Mouse (Mus musculus): Measurements from ENCODE around the gene Numa1.
"Not testable (repeated sequence)": the region's sequence is repeated elsewhere in the genome, so short reads cannot be mapped to it uniquely, and the experiment has no call there.

Numa1 gene

DNA sequence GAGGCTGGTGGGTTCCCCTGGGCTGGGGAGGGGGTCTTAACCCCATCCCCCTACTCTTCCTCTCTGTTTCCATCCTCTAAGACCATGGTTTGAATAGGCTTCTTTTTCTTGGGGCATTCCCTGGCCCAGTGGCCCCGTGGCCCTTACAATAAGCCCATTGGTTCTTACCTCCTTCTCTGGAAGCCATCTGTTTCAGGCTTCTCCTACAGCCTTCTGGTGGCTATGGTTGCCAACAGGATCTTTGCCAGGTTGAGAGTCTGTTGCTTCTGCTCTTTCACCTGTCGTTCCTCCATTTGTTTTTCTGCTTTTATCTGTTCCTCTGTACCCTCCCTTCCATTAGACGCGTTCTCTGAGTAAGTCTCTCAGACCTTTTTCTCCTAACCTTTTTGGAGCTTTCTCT is 3.7 kb downstream of the Numa1 start:
- no peak for DNase-seq

DNA sequence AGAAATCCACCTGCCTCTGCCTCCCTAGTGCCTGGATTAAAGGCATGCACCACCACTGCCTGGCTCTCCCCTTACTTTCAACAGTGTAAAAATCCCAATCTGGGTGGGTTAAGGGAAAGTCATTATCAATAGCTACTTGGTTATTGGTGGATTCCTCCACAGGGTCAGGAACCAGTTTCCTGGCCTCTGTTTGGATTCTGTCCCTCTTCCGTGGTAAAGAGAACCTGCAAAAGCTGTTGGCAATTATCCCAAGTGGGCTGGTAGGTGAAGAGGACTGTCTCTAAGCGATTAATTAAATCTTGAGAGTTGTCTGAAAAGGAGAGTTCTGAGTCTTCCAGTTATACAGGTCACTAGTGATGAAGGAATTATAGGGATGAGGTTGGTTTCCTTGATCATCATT is 4.4 kb downstream of the Numa1 start:
- no peak for DNase-seq

DNA sequence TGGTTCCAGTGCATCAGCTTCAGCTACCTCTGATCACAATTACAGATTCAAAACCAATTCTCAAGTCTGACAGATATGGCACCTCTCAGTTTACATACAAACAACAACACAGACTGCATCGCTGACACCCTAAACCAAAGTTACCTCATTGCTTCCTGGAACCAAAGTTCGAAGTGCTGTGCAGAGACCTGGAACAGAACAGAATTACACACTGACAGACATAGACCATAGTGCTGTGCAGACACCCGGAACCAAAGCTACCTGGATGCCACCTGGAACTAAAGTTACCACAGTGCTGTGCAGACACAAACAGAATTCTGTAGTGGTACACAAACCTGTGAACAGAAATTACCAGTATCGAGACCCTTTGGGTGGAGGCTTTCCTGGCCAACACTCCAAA is 5.8 kb downstream of the Numa1 start:
- peak; percentile 47 for DNase-seq

DNA sequence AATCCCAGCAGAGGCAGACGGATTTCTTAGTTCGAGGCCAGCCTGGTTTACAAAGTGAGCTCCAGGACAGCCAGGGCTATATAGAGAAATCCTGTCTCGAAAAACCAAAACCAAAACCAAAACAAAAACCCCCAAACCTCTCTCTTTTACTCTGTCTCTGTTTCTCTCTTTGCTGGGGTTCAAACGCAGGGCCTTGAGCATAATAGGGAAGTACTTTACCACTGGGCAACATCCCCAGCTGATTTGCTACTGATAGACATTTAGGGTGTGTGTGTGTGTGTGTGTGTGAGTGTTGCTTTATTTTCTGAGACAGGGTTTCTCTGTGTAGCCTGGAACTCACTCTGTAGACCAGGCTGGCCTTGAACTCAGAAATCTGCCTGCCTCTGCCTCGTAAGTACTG is 15.1 kb downstream of the Numa1 start:
- not testable (repeated sequence) for DNase-seq

DNA sequence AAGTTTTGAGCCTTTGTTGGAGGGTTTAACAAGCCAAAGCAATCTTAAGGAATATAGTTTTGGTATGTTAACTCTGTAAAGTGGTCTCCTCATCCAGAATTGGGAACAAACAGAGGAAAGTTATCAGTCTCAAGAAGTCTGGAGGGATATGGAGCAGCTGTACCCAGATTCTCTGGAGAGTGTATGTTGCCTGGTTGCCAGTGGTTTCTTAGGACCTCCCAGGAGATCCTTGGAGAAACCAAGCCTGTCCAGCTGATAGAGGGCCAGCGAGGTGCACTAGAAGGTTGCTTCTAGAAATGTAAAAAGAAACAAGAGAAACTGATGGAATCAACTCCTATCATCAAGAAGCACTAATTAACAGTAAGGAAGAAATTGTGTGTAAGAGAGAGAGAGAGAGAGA is 17.7 kb downstream of the Numa1 start:
- DNase-seq = no peak

DNA sequence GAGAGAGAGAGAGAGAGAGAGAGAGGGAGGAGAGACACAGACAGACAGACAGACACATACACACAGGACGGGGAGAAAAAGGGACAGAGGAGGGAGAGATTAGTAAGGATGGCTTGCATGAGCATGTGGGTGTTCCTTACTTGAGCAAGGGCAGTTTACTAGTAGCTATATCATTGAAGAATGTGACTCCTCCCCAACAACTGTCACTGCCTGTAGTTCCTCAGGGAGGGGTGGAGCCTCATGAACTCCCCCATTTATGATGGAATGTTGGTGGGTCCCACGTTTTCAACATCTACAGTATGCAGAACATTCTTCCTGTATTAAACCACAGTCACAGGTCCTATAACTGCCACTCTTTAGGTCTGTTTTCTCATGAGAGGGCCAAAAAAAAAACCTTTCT is 18.2 kb downstream of the Numa1 start:
- DNase-seq = no peak

DNA sequence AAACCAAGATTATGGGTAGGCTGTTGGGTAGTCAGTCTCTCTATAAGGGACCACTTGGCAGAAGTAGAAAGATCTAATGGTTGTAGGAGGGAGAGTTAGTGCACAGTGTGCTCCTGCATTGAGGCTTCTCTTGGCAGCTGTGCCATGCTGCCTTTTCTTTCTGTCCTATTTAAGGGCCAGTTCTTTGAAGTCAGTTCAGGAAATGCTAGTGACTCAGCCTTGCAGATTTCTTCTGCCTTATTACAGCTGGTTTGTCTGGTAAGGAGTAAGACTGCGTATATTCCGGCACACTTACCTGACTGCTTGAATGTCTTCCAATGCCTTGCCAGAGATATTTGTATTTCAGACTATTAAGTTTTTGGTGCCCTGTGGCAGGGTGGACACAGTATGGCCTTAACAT is 20.3 kb downstream of the Numa1 start:
- no peak for DNase-seq

DNA sequence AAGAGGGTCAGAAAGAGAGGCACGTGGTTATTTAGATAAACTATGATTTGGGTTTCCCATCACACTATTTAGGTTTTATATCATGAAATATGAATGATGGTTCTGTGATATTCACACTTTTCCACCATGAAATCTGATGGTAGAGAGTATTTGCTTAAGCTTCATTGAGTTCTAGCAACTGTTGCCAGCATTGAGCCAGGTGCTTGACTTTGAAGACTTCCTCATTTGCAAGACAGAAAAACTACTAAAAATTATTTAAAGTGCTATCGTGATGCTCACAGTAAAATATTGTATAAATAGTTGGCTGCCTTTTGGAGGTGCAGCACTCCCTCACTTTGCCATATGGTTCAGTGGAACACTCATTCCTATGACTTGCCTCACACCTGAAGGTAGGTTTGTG is 21.4 kb downstream of the Numa1 start:
- DNase-seq = no peak

DNA sequence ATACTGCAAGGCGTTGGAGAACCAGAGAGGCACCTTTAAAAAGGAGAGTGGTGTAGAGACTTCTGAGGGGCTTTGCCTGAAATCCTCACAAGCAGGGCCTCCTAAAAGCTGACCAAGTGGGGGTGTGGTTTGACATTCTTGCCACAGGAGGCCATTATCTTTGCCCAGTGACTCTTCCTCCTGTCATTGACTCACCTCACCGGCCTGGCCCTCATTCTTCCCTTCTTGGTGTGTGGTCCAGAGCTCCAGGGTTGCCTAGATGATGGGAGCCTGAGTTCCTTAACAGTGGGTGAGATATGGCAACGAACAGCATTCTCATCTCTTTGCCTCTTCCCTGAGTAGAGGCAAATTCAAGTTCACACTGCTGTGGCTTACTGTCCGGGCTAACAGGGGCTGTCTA is 22.0 kb downstream of the Numa1 start:
- DNase-seq = no peak

DNA sequence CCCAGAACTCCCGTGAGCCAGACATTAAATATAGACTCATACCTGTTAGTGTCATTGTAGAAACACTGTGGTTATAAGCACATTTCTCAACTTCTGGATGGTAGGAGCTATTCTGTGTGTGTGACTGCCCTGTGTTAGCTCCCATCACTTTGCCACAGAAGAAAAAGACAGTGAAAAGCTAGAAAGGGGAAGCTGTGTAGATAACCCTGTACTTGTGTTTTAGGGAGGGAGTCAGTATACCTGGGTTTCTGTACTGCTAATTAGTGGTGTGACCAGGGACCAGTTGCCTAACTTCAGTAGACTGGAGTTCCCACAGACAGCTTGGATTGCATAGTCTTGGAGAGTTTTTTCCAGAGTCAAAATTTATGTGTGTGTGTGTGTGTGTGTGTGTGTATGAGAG is 22.6 kb downstream of the Numa1 start:
- no peak for DNase-seq

DNA sequence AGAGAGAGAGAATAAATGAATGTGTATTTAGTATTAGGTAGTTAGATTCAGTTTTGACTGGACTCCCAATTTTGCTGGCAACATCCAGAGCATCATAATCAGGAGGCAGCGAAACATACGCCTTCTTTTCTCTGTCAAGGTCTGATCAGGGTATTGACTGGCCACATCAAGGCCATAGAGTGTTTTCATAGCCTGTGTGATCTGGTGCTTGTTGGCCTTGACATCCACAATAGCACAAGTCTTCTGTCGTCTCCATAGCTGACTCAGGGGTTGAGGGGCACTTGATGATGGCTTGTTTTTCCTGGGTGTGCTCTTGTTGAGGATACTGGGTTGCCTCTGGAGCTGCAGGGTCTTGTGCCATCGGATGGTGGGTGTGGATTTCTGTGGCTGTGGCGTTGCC is 23.0 kb downstream of the Numa1 start:
- no peak for DNase-seq

DNA sequence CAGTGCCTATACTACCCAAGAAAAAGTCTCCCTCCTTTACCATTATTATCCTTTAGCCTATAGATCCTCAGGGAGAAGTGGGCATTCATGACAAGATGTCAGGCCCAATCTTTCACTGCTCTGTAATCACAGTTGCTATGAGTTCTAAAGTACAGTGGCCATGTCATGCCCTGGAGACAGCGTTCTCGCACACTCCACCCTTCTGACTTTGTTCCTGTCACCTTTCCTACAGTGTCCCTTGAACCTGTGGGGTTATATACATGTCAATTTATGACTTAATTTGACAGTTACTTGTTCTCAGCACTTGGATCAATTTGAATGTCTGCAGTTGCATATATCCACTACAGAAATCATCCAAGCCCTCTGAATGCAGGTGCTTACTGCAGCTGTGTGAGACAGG is 28.9 kb downstream of the Numa1 start:
- DNase-seq = no peak

DNA sequence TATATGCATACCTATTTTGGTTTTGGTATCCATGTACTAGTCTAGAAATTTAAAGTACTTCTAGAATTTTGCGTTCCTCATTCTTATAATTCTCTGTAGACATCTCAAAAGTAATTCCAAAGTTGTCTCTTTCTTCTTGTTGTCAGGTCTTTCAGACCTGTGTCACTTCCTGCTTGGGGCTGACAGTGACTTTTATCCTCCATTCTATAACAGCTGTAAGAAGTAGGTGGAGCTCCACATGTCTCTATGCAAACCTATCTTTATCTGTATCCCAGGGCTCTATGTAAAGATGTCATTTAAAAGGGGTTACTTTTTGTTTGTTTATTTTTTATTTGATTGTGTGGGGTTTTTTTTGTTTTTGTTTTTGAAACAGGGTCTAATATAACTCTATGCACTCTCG is 29.7 kb downstream of the Numa1 start:
- DNase-seq = no peak

DNA sequence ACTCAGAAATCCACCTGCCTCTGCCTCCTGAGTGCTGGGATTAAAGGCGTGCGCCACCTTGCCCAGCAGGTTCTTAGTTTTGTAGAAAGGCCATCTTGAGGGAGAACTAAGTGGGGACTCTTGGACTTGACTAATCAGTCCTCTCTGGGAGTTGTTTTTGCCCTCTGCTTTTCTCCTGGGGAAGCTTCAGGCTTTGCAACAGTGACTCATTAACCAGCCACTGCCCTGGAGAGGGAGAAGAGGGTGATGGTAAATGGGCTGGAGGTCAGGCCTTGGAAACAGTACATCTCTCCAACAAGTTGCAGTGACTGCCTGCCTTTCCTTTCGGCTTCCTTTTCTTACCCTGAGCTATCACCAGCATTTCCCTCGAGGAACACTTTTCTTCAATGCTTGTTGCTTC is 30.6 kb downstream of the Numa1 start:
- peak; percentile 60 for DNase-seq

DNA sequence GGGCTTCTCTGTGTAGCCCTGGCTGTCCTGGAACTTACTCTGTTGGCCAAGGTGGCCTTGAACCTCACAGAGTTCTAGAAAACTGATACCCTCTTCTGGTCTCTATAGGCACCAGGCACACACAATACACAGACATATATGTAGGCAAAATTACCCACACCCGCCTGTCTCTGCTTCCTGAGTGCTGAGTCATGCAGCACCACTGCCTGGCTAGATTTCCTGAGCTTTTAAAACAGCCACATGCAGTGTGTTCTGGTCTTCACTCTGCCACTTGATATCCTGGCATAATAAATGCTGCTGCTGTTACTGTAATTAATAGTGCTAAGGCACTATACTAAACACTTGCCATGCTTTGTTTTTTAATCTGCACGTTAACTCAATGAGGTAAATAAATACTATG is 31.7 kb downstream of the Numa1 start:
- no peak for DNase-seq

DNA sequence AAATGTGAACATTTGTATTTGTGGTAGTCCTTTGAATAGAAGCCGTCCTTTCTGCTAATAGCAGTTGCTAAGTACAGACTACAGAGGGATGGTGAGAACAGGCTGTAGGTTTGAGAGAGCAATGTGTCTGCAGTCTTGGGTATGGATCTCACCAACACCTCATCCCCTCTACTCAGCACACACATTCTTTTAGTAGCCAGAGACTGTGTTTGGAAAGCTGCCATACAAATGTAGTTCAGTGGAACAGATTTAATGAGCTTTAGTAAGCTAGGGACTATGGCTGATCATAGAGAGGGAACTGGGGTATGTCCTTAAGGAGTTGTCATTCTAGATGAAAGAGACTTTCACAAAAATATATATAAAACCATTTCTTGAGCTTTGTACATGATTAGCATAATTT is 33.3 kb downstream of the Numa1 start:
- no peak for DNase-seq

DNA sequence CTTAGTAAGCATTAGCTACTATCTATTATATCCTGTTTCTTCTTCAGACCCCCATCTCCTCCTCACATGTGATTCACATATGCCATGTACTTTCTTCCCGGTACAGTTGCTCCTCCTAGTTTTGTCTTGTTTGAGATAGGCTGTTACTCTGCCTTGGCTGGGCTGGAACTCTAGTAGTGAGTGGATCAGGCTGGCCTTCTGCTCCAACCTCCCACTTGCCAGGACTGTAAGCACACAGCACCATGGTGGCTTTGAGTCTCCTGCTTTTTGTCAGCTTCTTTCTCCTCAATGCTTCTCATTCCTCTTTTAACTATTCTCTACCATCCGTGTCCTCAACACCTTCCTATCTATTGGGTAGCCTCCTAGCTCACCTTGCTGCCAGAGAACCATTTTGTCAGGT is 34.8 kb downstream of the Numa1 start:
- no peak for DNase-seq

DNA sequence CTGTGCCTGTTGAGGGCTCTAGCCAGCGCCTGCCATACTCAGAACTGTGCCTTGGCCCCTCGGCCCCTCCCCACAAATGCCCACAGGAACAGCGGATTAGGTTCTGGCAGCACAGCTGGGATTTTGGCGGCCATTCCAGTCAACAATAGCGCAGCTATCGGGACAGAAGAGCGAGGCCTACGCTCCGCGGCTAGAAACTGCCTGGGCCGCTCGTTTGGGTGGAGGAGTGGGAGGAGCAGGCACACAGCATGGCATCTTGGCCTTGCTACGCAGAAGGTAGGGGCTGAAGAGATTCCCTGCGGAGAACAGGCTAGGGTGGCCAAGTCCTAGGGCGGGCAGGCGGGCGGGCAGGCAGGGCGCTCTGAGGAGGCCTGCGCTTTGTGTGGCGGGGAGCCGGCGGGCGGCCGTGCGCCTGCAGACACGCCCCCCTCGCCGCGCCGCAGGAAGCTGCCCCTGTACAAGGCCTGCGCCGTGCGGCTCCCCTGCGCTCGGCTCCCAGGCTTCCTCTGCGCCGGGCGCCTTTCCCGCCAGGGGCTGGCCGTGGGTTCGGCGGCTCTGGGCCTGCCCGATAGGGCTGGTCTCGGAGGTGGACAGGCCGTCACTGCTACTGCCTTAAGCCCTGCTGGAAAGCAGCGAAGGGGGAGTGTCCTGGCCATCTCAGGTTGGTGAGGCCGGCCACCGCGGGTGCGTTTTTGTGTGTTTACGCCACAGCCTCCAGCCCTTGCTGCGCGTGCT is 36.0 kb downstream of the Numa1 start:
- peak; percentile 91 for DNase-seq

DNA sequence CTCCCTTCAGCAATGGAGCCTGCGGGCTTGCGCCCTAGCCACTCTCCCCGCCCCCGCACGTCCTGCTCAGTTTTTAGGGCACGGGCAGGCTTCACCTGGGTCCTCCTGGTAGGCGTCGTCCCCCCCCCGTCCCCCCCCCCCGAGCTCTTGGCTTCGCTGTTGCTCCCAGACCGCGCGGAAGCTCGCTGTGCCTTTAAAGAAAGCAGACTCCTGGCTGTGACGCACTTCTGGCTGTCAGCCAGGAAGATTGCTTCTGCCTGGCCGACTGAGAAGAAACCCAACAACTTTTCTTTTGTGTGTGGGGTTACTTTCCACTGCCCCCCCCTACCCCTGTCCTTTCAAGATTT is 36.5 kb downstream of the Numa1 start:
- peak; percentile 94 for DNase-seq

DNA sequence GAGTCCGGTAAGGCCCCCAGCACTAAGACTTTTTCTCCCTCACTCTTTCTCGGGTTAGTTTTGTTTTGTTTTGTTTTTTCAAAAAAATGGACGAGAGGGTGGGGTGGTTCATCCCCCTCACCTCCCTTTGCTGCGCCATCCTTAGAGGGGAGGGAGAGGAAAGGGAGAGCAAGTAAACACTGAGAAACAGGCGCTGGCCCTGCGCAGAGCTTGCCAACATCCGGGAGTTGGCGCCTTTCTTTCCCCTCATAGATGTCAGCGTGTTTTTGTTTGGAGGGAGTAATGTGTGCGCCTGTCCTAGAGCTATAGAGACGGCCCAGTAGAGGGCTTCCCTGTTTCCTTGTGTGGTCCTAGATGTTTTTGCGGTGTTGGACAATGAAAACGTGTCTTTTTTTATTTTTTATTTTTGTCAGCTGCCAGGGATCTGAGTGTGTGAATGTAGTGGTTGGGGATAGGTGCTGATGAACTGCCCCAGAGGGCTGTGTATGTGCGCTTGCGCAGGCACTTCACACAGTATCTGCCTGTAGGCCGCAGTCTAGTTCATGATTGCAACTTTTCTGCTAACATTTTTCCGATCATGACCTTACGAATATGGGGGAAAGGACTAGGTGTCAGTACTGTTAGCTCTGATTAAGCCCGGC is 37.0 kb downstream of the Numa1 start:
- DNase-seq = peak; percentile 84

DNA sequence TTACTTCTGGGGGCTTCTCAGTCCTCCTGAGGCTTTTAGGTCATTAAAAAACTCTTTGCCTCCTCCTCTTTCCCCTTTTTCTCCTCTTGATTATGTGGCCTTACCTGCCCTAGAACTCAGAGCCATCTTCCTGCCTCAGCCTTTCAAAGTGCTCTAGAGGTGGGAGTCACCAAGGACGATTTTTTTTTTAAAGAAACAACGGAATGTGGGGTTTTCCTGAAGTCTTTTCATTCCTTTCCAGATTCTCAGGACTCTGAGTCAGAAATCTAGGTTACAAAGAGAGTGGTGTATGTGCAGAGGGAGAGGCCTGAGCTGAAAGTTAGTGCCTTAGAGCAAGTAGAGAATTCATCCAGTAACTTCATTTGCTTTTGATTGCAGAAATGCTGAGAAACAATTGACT is 37.8 kb downstream of the Numa1 start:
- DNase-seq = no peak

DNA sequence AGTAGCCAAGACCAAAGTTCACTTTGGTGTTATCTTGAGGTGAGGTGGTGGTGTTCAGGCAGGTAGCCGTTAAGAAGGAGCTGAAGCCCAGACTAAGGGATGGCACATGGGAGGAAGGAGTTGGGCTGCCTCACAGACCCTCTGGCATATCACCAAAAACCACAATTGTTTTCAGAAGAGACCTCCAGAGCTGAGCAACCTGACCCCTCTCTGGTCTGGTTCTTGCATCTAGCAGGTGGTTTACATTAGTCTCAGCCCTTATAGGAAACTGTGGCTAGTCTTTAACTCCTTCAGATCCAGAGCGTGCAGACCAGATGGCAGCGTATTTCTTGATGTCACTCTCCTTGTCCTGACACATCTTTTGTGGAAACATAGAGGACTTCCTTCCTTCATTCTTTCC is 39.8 kb downstream of the Numa1 start:
- no peak for DNase-seq

DNA sequence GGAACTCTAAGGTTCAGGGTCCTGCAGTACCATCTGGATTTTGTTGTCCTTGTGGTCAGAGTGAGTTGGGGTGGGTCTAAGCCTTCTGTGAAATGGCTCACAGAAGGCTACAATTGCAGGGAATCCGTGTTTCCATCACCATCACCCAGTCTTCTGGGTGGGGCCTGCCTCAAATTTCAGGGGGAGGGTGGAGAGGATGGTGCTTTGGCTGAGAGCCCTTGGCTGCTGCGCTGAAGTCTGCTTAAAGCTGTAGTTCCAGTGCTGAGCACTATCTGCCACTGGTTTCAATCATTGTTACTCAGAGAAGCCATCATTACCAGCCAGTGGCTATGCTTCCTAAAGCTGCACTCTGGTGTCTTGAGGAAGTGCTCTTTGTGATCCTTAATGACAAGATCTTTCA is 40.6 kb downstream of the Numa1 start:
- no peak for DNase-seq

DNA sequence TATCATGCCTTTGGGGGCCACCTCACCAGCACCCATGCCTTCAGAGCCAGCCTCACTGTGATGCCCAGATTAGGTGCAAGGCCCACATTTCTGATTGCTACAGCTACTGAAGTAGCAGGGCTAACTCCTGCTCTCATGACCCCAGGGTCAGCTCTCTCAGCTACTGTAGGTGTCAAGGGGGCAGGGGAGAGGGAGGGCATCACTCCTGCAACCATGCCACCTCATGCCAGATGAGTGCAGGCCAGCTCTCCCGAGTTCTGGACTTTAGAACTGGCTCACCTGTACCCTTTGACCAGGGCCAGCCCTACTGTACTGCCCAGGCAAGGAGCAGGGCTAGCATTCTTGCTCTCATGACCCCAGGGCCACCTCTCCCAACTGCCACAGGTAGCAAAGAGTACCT is 48.8 kb downstream of the Numa1 start:
- peak; percentile 31 for DNase-seq

DNA sequence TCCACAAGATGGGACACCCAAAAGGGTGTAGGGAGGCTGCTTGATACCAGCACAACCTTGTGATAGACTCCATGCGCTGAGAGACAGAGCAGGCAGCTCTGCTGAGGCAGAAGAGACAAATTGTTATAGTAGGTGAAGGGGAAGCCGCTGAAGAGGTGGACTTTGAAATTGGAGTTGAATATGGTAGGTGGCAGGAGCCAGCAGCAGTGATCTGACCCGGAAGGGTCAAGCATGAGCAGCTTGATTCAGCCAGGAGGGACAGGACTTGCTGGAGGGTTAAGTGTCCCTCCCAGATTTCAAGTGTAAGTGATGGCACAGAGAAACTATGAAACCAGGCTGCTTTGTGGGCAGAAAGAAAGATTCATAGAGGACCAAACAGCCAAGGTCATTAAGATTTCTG is 51.2 kb downstream of the Numa1 start:
- no peak for DNase-seq

Measured in kidney, adult 18-20 months (tissue).